Mouse (Mus musculus): ENCODE results near the gene Usp6nl.

Gene Usp6nl

DNA sequence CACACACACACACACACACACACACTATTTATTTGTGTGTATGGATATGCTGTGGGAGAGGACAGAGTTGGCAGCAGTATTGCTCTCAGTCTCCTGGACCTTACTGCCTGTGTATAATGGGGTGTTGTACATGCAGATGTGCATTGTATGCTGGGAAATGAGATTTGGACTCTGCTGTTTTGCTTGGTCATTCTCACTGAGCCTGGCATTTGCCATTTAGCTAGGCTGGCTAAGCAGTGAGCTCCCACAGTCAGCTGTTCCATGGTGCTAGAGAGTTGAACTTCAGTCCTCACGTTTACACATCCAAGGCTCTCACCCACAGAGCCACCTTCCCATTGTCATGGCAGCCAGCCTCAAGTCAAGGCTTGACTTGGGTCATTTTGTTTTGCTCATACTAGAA is 90.2 kb downstream of the Usp6nl start:
- no peak for DNase-seq (ENCODE audit: low spot score in 2 of 2)

DNA sequence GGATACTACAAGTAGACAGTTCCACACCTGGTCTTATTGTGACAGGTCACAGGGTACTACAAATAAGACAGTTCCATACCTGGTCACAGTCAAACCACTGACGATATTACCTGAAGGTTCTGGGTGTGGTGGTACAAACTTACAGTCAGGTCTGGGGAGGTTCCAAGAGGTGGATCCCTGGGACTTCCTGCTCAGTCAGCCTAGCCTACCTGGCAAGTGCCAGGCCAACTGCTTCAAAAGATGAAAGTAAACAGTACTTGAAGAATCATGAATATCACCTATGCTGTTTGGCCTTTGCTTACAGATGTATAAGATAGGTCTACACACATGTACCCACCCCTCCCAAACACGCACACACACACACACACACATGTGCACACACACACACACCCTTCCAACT is 91.3 kb downstream of the Usp6nl start:
- DNase-seq (ENCODE audit: low spot score in 2 of 2): no peak

DNA sequence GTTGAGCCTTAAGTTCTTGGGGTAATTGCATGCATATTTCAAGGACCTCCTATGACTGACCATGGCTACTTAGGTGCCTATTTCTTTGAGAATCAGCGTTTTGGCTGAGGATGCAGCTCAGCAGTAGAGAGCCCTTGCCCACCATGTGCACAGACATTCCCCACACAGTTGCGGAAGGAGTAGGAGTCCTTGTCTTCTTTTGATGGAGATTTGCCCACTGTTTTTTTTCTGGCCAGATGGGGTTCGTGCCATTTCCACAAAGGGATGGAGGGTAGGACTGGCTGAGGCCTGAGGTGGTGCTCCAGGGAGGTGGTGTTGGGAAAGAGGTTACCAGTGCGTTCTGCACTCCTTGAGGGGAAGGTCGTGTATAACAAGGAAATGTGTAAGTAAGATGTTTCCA is 91.9 kb downstream of the Usp6nl start:
- no peak for DNase-seq (ENCODE audit: low spot score in 2 of 2)

DNA sequence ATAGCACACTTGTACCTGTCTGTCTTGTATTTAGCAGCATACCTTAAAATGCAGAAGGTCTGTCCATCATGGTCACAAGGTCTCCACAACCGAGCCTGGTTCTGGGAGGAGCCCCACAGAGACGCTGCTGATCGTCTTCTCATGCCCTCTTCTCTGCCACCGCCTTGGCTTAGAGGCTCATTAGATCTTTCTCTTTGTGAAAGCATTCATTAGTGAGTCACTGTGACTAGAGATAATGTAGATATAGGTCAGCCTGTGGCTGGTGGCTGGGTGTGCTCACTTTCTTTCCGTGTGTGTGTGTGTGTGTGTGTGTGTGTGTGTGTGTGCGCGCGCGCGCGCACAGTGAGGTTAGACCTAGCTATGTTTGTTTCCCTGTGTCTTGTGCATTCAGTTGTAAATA is 94.7 kb downstream of the Usp6nl start:
- DNase-seq (ENCODE audit: low spot score in 2 of 2): no peak

DNA sequence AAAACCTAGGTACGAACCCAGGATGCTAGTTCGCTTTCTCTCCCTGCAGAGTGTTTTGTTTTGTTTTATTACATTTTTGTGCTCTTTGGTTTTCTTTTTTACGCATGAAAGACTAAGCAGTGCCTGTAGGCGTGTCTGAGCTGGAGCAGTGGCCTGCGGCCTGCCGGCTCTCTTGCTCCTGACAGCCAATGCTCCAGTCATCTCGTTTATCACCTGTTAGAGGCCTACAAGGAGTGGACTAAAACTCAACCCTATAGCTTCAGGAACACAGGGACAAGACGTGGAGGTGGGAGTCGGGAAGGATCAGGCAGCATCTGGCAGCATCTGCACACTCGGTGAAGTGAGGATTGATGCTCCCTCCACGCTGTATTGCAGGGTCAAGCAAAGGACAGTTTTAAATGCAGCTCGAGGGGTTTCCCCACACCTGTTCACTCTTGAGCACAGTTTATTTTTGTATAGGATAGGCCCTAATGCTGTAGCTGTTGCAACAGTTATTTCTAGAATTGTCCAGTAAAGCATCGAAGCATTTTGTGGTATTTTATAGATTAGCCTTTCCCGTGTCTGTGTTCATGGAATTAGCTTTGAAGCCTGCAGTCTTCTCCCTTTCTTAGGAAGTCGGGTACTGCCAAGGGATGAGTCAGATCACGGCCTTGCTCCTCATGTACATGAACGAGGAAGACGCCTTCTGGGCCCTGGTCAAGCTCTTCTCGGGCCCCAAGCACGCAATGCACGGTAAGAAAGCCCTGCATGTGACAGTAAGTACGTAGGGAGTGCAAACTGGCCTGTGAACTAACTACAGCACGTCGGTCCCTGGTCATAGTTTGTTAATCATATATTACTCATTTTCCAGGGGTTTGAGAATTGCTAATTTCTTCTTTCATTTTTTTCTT is 101.4 kb downstream of the Usp6nl start:
- no peak for DNase-seq (ENCODE audit: low spot score in 2 of 2)

DNA sequence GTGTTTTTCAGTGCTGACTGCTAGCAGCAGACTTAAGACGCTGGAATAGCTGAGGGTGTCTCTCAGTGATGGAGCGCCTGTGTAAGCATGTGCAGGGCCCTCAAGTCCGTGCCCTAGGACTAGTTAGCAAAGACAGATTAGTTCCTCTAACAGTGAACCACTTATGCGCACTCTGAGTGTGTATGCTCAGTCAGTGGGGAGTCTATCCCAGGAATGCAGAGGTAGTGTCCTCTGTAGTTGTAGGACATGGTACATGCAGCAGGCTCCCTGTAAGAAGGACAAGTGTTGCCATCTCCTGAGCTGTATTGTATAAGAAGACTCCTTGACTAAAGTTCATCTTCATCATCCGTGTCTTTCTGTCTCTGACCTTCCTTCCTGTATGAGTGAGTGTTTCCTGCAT is 102.4 kb downstream of the Usp6nl start:
- DNase-seq (ENCODE audit: low spot score in 2 of 2): no peak

DNA sequence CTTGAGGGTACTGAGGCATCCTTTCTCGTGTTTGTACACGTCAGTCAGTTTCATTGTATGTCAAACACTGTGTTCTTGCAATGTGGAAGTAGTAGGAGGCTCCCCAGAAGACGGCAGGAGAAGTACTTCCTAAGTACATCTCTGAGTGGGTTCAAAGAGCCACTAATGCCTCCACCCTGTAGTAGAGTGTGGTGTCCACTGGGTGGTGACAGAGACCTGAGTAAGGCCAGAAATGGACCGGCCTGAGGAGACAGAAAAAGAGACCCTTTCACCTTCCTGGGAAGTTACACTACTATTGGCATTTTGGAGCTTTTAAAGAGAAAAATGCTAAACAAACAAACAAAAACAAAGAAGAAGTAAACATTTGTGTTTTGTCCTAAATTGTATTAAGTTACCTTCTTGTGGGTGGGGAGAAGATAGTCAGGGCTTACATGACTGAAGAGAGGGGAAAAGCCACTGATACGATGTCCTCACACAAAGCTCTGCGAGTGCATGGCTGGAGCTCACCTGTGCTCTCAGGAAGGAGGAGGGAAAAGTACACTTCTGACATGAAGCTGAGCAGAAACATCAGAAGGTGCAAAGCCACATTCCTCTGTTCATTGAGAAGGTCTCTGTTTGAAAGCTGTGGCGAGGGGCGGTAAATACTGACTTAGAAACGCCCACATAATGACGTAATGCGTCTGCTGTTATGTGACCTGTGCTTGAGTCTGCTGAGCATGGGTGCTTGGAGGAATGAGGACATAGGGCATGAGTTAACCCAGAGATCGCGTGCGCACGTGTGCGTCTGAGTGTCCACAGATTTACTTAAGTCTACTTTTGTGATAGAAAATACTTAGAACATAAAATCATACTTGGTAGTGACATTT is 113.9 kb downstream of the Usp6nl start:
- DNase-seq (ENCODE audit: low spot score in 2 of 2): peak; percentile 27 to 35

DNA sequence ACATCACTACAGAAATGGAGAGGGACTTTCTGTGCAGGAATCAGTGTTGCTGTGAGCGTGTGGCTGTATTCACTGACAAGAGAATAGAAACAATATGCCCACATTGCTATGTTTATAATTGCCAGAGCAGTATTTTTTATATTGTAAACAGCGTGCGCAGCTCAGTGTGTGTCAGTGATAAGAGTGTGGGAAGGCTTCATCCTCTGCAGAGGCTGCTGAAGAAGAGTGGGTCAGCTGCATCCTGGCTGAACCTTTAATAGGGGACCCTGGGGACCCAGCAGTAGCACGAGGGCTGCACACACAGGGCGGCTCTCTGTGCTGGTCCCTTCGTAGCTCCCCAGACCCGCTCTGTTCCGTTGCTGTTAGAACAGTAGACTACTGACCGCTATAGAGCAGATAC is 119.2 kb downstream of the Usp6nl start:
- no peak for DNase-seq (ENCODE audit: low spot score in 2 of 2)

DNA sequence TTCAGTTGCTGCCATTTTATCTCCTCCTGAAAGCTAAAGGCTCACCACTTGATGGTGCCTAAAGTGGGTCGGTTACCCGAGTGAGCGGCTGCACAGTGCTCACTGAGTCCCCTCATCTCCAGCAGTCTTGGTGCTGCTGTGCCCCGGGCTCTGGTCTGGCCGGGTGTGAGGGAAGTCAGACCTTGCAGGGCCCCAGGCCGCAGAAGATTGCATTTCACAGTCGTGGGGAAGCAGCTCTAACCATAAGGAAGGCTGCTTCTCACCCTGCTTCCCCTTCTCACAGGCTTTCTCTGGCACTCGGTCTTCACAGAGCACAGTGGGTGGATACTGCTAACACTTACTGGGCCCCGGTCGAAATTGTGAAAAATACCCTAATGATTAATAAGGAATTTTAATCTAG is 119.8 kb downstream of the Usp6nl start:
- DNase-seq (ENCODE audit: low spot score in 2 of 2): no peak

DNA sequence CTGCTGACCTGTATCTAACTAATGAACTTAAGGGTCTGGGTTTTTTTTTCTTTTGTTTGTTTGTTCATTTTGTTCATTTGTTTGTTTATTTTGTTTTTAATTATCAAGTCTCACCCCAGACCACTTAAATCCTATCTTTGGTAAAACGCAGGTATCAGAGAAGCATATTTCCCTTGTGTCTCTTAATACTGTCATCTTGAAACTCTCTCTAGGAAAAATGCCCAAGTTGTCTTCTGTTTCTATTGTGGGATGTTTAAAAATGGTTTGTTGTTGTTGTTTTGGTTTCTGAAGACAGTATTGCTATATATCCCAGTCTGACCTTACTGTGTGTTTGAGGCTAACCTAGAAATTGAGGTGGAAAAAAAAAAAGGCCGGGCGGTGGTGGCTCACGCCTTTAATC is 121.5 kb downstream of the Usp6nl start:
- DNase-seq (ENCODE audit: low spot score in 2 of 2): no peak

DNA sequence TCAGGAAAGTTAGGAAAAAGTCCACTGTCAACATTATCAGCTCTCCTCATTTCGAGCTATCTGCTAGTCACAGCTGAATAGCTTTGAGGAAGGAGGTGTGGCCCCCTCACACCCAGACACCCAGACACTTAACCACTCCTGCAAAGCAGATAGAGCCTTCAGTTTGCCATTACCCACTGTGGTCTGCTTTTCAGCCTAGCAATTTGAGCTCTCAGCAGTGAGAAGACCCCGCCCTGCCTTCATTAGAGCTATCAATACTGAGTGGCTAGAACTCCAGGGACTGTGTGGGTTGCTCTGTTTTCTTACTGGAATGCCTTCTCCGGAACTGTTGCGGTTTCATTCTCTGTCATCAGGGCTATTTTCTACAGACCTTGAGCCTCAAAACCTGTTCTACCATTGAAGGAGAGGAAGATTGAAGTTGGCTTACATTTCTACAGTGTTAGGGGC is 122.3 kb downstream of the Usp6nl start:
- no peak for DNase-seq (ENCODE audit: low spot score in 2 of 2)

DNA sequence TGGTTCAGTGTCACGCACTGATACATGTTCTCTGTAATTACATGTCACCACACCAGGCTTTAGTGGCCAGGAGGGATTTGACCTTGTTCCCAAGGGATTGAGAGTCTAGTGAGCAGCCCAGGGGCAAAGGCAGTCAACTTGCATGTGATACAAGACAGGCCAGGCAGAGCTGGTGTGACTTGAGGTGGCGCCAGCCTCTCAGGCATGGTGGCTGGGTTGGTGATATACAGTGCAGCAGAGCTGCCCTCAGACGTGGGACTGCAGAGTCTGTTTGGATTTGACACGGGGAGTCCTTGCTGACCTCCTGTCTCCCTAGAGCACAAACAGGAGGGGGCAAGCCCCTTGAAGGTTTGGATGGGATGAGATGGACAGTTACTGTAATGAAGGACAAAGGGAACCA is 123.4 kb downstream of the Usp6nl start:
- DNase-seq (ENCODE audit: low spot score in 2 of 2): no peak

DNA sequence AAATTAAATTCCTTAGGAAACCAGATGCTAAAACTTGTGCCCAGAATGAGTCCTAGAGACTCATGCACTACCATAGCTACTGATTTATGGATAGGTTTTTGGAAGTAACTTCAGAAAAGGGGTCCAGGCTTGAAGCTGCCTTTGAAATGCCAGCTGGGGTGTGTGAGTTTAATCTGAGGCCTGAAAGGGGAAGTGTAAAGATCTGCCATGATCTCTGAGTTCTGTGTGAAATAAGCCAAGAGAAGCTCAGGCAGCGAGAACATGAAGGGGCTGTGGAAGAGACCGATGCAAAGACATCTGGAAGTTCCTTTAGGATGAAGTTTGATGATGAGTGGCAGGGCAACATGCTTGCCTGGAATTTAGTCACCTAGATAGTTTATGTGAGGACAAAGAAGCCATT is 126.4 kb downstream of the Usp6nl start:
- DNase-seq (ENCODE audit: low spot score in 2 of 2): no peak

DNA sequence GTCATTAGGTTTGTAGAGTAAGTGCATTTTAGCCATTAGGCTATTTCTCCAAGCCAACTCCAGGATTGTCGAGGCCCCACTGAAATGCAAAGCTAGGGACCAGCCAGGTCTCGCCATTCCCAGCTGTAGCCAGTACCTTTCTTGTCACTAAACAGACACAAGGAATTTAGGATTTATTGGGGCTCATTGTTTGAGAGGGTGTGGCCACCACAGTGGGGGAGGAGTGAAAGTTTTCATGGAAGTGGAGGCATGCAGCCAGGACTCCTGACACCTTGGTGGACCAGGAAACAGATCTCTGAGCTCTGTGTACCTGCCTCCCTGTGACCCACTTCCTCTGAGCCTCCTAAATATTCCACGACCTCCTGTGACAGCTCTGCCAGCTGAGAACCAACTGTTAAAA is 127.2 kb downstream of the Usp6nl start:
- no peak for DNase-seq (ENCODE audit: low spot score in 2 of 2)

DNA sequence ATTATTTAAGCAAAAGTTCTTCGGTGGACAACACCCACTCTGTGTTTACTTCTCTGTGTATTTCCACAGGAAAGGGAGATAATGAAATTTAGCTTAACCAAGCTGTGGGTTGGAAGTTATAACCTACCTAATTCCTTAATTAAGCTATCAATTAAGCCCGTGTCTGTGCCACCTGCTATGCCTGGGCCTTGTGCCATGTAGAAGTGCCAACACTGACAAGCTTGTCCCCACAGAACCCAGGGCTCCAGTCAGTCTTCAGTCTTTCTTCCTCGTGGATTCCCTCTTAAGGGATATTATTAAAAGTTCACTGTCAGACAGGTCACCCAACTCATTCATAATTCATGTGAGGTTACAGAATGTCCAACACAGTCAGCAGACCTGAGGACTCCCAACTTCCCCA is 128.1 kb downstream of the Usp6nl start:
- DNase-seq (ENCODE audit: low spot score in 2 of 2): no peak

DNA sequence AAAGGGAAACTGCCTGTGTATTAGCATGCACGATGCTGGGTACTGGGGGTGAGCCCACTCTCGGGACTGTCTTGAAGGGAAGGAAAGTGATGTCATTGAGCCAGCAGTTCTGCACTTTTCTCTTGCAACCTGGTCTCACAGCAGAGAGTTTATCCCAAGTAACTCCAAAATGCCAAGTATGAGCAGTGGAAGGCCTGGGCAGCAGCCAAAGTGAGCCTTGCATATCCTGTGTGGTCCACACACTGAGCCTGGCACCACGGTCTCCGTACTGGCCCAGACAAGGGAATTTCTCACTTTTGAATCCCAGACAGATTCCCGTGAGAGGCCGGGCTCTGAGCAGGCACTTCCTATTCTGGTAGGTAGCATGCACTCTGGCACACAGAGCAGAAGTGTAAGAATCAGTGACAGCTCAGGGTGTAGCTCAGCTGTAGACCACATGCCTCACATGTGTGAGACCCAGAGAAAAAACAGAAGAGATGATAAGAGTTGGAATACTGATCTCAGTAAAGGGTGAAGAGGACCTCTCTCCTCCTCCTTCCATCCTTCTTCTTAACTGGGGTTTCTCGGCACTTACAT is 132.6 kb downstream of the Usp6nl start:
- DNase-seq (ENCODE audit: low spot score in 2 of 2): no peak

DNA sequence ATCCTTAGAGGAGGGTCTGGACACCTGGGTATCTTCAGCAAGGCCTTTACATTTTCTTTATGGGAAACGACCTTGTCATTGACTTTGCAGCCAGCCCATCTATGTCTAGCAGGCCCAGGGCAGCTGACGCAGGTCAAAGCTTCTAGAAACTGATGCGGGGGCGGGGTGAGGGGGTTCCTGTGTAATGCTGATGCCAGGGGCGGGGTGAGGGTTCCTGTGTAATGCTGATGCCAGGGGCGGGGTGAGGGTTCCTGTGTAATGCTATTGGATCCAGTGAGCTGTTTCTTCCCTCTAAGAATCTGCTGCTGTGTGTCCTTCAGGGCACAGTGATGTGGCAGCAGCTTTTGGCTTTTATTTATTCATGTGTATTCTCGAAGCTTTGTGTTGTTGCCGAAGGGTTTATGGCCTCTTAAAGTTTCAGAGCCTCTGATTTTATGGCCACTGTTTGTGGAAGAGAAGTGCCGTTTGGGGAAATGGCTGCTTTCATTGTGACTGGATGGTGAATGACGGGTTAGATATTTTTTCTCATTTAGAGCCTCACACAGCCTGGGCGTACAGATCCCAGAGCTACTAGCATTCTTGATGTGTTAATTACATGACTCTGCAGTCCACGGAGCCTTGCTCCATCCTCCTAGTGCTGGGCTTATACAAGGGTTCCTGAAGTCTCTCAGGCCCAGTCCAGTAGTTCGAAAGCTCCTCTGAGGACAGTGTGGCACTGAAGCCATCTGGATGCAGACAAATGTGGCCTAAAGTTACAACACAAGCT is 137.0 kb downstream of the Usp6nl start:
- no peak for DNase-seq (ENCODE audit: low spot score in 2 of 2)

DNA sequence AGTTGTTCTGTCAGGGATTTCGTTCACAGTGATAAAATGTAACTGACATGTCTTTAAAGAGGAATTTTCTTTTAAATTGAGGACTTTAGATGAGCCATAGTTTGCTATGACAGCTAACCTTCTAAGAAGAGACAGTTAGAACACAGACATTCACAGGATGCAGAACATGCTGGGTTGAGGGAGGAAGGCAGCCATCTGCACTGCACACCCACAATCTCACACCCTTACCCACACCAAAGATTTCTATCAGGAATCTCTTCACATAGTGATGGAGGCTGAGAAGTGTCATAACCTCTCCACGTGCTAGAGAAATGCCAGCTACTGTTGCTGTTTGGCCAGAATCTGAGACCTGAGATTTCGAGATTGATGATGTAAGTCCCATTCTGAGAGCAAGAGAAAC is 139.8 kb downstream of the Usp6nl start:
- DNase-seq (ENCODE audit: low spot score in 2 of 2): no peak

DNA sequence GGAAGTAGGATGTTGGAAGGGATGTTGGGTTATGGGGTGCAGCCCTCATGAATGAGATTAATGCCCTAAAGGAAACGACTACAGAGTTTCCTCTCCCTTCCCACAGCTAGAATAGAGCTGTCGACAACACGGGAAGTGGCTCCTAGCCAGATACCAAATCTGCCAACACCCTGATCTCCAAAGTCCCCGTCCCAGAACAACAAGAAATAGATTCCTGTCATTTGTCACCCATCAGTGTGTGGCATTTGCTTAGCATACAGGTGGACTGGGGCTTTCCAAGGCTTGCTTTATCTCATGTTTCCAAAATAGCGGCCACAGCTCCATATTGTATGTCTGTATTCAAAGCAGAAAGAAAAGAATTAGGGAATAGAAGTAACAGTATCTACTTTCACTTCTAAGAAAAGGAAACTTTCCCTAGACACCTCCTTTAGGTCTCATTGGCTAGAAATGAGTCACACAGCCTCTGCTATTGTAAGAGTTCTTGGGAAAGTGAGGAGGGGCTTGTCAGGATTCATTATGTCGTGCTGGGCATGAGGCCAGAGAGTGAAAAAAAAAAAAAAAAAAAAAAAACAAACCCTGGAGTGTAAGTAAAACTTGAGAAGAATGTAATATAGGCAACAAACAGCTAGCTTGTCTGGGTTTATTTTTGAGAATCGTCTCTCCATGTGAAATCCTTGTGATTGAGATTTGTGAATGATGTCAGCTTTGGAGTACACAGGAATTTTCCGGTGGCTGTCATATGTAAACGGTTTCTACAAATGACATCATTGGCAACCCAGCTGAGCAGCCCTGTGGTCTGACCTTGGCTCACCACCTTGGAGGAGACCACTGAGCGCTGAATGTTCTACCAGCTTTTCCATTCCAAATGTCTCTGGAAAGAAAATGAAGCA is 141.6 kb downstream of the Usp6nl start:
- no peak for DNase-seq (ENCODE audit: low spot score in 2 of 2)

DNA sequence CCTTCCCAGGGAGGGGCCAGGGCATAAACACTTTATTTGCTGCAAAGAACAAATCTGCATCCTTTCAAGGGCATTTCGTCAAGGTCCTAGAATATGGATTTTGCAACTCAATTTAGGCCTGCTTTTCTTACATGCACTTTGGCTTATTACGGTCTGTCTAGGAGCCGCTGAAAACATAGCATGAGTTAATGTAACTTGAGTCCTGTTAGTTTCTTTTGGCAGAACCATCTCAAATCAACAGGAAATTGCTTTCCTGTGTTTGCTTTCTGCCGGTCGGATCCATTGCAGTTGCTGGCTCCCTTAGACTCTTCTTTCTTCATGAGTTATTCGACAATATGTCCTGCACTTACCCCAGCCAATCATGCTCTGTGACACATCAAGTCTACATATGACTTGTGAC is 143.9 kb downstream of the Usp6nl start:
- no peak for DNase-seq (ENCODE audit: low spot score in 2 of 2)

DNA sequence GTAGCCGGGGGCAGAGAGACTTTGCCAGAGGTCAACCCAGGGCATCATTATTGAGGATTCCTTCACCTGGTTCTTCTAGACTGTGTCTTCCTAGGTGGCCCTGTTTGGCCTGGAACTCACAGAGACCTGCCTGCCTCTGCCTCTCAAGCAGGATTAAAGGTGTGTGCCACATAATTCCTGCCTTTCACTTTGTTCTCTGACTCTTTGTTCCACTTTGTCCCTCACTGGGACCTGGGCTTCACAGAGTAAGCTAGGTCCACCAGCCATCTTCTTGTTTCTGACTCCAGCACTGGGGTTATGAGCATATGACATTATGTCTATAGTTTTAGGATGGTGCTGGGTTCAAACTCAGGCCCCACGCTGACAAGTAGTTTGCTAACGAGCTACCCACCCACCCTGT is 144.9 kb downstream of the Usp6nl start:
- DNase-seq (ENCODE audit: low spot score in 2 of 2): no peak
